Mouse (Mus musculus): ENCODE measurements around the gene Ckap5.

- TF ChIP-seq POLR2A (IDR thresholded peaks at IDR 0.05; ENCODE audit: insufficient read depth, low read depth, low read length): no peak
- TF ChIP-seq CTCF (IDR thresholded peaks at IDR 0.05; ENCODE audit: insufficient read depth, low read depth, low read length): no peak
These were observed 134.4 kb downstream of the Ckap5 start for GRCm38 (mm10) chr2:91660981-91661380.
